Mouse (Mus musculus): ENCODE measurements at regions not wholly inside any gene's neighbourhood (a gene's known extent, or its start where the extent isn't known, plus 50 kb on each side); places are given as distances from the start of the nearest gene placed in this dataset.

DNA sequence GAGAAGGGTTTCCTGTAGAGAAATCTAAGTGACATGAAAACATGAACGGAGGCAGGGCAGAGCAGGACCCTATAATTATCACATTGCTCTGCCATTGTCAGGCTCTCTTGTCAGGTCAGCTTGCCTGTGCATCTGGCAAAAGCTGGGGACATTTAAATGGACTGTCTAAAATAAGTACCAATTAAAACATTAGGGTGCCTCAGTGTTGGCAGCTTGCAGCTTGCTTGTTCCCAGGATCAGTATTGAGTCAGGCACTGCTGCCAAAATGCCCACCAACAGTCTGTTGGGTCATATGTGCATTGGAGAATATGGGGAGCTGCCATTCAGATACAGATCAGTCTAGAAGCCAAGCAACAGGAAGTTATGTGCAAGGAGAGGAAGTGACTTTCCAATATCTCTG lies 349.5 kb upstream of the B3gat1 start:
- Histone ChIP-seq H3K27ac (no peak overlapping the region), H3K4me1 (no peaks in the 10 kb centered on the region), H3K27me3 (ENCODE audit: poor library complexity, severe bottlenecking) (no peaks in the 10 kb centered on the region), H3K4me3 (no peak overlapping the region), H3K9me3 (no peaks in the 10 kb centered on the region), H3K36me3 (replicated peaks) (no peaks in the 10 kb centered on the region)
- no peak for DNase-seq (ENCODE audit: extremely low spot score, low spot score)
- 72% methylated on average over 1 of the region's 1 CpGs for WGBS

GRCm38 (mm10) chr9:26398635-26399034 lies 334.9 kb upstream of the B3gat1 start:
- no peak for DNase-seq (ENCODE audit: extremely low spot score, low spot score)
- H3K4me3 ChIP-seq: no peak overlapping the region
- no peaks in the 10 kb centered on the region for H3K27me3 ChIP-seq (ENCODE audit: poor library complexity, severe bottlenecking)
- no peaks in the 10 kb centered on the region for H3K9me3 ChIP-seq
- H3K27ac ChIP-seq: no peak overlapping the region
- WGBS: 81% methylated on average over 3 of the region's 3 CpGs
- H3K4me1 ChIP-seq: no peaks in the 10 kb centered on the region
- H3K36me3 ChIP-seq (replicated peaks): no peaks in the 10 kb centered on the region

GRCm38 (mm10) chr9:26422897-26423823 lies 310.4 kb upstream of the B3gat1 start:
- Histone ChIP-seq H3K27ac (no peak overlapping the region), H3K27me3 (ENCODE audit: poor library complexity, severe bottlenecking) (no peaks in the 10 kb centered on the region), H3K9me3 (no peaks in the 10 kb centered on the region), H3K4me3 (no peak overlapping the region), H3K4me1 (no peaks in the 10 kb centered on the region), H3K36me3 (replicated peaks) (no peaks in the 10 kb centered on the region)
- 75% methylated on average over 11 of the region's 11 CpGs for WGBS
- DNase-seq (ENCODE audit: extremely low spot score, low spot score): no peak

DNA sequence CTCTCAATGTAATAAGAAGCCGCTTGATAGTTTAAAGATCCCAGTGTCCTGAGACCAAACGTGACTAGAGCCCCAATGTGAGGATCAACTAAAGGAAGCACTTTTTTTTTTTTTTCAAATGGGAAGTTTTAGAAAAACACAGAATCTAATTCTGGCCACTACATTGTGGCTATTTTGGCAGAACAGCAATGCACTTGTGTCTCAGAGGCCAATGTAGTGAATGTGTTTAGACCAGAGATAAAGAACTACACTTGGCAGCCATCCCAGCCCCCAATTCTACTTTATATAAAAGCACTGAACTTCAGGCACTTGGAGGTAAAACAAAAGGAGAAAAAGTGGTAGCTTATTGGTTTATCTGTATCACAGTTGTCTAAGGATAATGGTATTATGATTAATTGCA lies 298.0 kb upstream of the B3gat1 start:
- 92% methylated on average over 2 of the region's 2 CpGs for WGBS
- Histone ChIP-seq H3K36me3 (replicated peaks) (no peaks in the 10 kb centered on the region), H3K4me1 (no peaks in the 10 kb centered on the region)

GRCm38 (mm10) chr9:26437244-26437643 lies 296.3 kb upstream of the B3gat1 start:
- Histone ChIP-seq H3K4me1 (no peaks in the 10 kb centered on the region), H3K4me3 (no peak overlapping the region), H3K9me3 (no peaks in the 10 kb centered on the region), H3K27ac (no peak overlapping the region), H3K27me3 (ENCODE audit: poor library complexity, severe bottlenecking) (no peaks in the 10 kb centered on the region), H3K36me3 (replicated peaks) (no peaks in the 10 kb centered on the region)
- WGBS: 78% methylated on average over 2 of the region's 2 CpGs
- no peak for DNase-seq (ENCODE audit: extremely low spot score, low spot score)

More for the DNA sequence above, 298.0 kb upstream of the B3gat1 start:
- H3K9me3 ChIP-seq: no peaks in the 10 kb centered on the region
- H3K27me3 ChIP-seq (ENCODE audit: poor library complexity, severe bottlenecking): no peaks in the 10 kb centered on the region
- no peak for DNase-seq (ENCODE audit: extremely low spot score, low spot score)
- no peak overlapping the region for H3K27ac ChIP-seq
- no peak overlapping the region for H3K4me3 ChIP-seq

DNA sequence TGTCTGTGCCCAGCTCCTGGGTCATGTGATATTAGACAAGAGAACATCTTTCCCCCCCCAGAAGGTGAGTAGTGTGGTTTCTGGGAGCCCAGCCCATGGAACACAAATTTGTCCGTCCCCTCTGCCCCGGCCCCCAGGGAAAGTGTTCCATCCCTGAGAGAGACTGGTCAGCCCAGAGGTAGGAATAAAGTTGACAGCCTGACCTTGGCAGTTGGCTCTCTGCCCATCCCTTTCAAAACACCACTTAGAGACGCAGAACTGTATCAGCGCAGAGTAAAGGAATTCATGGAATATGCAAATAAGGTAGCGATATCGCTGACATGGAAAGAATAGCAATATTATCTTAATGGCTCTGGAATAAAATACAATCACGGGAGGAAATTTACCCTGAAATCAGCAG lies 279.6 kb upstream of the B3gat1 start:
- H3K9me3 ChIP-seq: no peaks in the 10 kb centered on the region; the same call in 1 of the 2 replicates
- H3K4me3 ChIP-seq: no peak overlapping the region
- 92% methylated on average over 7 of the region's 7 CpGs for WGBS

DNA sequence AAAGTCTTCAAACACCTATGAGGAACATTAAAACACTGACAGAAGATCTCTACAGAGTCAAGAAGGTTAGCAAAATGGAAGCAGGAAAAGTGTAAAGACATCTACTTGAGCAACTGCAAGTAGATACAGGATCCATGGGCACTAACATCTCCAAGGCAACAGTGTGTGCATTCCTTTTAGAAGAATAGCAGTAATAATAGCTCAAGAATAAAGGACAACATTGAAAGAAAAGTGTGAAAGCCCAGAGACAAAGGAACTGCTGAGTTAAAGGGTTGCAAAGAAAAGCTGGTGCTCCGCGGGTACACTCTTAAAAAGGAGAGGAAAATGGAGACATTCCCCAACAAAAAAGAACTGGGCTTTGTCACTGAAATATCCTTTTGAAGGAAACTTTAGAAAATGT lies 272.4 kb upstream of the B3gat1 start:
- H3K4me1 ChIP-seq: peaks cover 7% of the 10 kb centered on the region
- no peak overlapping the region for H3K4me3 ChIP-seq
- DNase-seq (ENCODE audit: extremely low spot score, low spot score): no peak
- no peak overlapping the region for H3K27ac ChIP-seq
- H3K9me3 ChIP-seq: no peaks in the 10 kb centered on the region; the same call in 1 of the 2 replicates
- 21% methylated on average over 2 of the region's 2 CpGs for WGBS
- no peaks in the 10 kb centered on the region for H3K27me3 ChIP-seq (ENCODE audit: poor library complexity, severe bottlenecking)
- no peaks in the 10 kb centered on the region for H3K36me3 ChIP-seq (replicated peaks)

More for the DNA sequence above, 279.6 kb upstream of the B3gat1 start:
- no peak for DNase-seq (ENCODE audit: extremely low spot score, low spot score)
- Histone ChIP-seq H3K36me3 (replicated peaks) (no peaks in the 10 kb centered on the region), H3K4me1 (no peaks in the 10 kb centered on the region), H3K27ac (no peak overlapping the region), H3K27me3 (ENCODE audit: poor library complexity, severe bottlenecking) (no peaks in the 10 kb centered on the region)

DNA sequence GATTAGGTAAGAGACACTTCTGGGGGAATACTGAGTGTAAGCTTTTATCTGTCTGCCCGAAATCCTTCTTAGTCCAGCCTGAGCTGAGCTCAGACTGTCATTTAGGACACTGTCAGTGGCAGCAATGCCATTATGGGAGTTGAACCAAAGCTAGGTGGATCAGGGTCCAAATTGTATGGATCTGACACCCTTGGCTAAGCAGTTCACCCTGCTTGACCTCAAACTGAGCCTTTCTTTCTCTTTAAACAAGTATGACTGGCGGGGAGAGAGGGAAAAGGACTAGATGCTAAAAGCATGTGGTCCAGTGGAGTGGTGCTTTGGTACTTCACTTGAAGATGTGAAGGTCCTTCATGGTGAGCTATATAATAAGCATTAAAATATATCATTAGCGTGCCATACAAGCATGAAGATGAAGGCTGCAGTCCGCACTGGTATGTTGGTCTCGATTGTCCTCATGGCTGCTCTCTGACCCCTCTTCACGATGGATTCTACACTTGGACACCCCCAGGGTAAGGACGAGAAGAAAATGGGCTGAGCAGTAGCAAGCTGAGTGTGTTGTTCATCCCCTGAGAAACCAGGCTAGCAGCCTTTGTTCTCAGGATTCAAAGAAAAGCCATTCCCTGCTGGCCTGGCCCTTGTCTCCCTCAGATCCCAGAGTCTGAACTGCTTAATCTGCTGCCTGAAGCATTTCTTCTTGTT lies 262.7 kb upstream of the B3gat1 start:
- no peak for DNase-seq (ENCODE audit: extremely low spot score, low spot score)
- Histone ChIP-seq H3K27me3 (ENCODE audit: poor library complexity, severe bottlenecking) (no peaks in the 10 kb centered on the region), H3K27ac (peak overlapping the region; percentile 66; the same call in 1 of the 2 replicates), H3K4me3 (no peak overlapping the region), H3K36me3 (replicated peaks) (no peaks in the 10 kb centered on the region), H3K4me1 (peaks cover 15% of the 10 kb centered on the region), H3K9me3 (no peaks in the 10 kb centered on the region)
- WGBS: 34% methylated on average over 7 of the region's 7 CpGs

DNA sequence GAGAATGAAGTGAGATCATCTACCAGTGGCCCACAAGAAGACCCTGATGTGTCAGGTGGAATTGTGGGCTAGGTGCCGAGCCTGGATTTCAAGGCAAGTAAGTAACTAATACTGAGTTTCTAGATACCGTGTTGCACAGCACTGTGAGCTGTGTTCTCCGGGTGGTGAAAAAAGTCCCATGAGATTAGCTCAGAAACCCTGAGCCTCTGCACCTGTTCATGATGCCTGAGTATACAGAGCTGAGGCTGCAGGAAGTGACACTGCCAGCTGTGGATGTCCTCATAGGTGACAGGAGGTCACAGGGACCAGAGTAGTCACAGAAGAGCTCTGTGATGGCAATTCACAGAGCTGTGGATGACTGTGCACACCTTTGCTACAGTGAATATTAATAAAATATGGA lies 257.2 kb upstream of the B3gat1 start:
- Histone ChIP-seq H3K4me3 (no peak overlapping the region), H3K9me3 (no peaks in the 10 kb centered on the region), H3K36me3 (replicated peaks) (no peaks in the 10 kb centered on the region), H3K27ac (no peak overlapping the region), H3K27me3 (ENCODE audit: poor library complexity, severe bottlenecking) (no peaks in the 10 kb centered on the region), H3K4me1 (peaks cover 6% of the 10 kb centered on the region)
- WGBS: 92% methylated on average over 3 of the region's 3 CpGs
- no peak for DNase-seq (ENCODE audit: extremely low spot score, low spot score)

- Histone ChIP-seq H3K27me3 (ENCODE audit: poor library complexity, severe bottlenecking) (no peaks in the 10 kb centered on the region), H3K4me3 (no peak overlapping the region), H3K27ac (no peak overlapping the region), H3K9me3 (no peaks in the 10 kb centered on the region), H3K36me3 (replicated peaks) (no peaks in the 10 kb centered on the region), H3K4me1 (no peaks in the 10 kb centered on the region)
- no peak for DNase-seq (ENCODE audit: extremely low spot score, low spot score)
- WGBS: 84% methylated on average over 8 of the region's 8 CpGs
These were observed 252.6 kb upstream of the B3gat1 start for GRCm38 (mm10) chr9:26480881-26481280.

GRCm38 (mm10) chr9:26481890-26482289 lies 251.6 kb upstream of the B3gat1 start:
- no peaks in the 10 kb centered on the region for H3K9me3 ChIP-seq
- H3K4me3 ChIP-seq: no peak overlapping the region
- no peaks in the 10 kb centered on the region for H3K27me3 ChIP-seq (ENCODE audit: poor library complexity, severe bottlenecking)
- H3K36me3 ChIP-seq (replicated peaks): no peaks in the 10 kb centered on the region
- DNase-seq (ENCODE audit: extremely low spot score, low spot score): no peak
- no peaks in the 10 kb centered on the region for H3K4me1 ChIP-seq
- no peak overlapping the region for H3K27ac ChIP-seq

DNA sequence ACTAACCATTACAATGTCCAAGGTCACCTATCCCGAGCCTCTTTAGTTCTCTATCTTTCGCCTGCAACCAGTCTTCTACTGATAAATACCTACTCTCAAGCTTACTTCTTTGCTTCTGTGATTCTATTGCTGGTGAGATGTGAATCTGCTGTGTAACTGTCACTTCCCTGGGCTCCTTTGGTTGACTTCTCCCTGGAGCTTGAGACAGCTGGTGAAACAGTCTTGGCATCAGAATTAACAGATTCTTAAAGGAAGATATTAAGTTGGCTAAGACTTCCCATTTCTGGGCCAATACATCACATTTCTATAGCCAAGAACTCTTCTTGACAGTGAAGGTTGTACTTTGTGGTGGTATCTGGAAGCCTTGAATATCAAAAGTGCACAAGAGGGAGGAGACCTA lies 239.8 kb upstream of the B3gat1 start:
- H3K36me3 ChIP-seq (replicated peaks): no peaks in the 10 kb centered on the region
- H3K27ac ChIP-seq: no peak overlapping the region
- no peak for DNase-seq (ENCODE audit: extremely low spot score, low spot score)
- H3K4me1 ChIP-seq: no peaks in the 10 kb centered on the region
- H3K9me3 ChIP-seq: no peaks in the 10 kb centered on the region
- H3K4me3 ChIP-seq: no peak overlapping the region
- 92% methylated on average over 2 of the region's 2 CpGs for WGBS
- H3K27me3 ChIP-seq (ENCODE audit: poor library complexity, severe bottlenecking): no peaks in the 10 kb centered on the region

GRCm38 (mm10) chr9:26502027-26502426 lies 231.5 kb upstream of the B3gat1 start:
- DNase-seq (ENCODE audit: extremely low spot score, low spot score): no peak
- no peaks in the 10 kb centered on the region for H3K4me1 ChIP-seq
- H3K27me3 ChIP-seq (ENCODE audit: poor library complexity, severe bottlenecking): no peaks in the 10 kb centered on the region
- no peak overlapping the region for H3K27ac ChIP-seq
- H3K36me3 ChIP-seq (replicated peaks): no peaks in the 10 kb centered on the region
- no peaks in the 10 kb centered on the region for H3K9me3 ChIP-seq
- H3K4me3 ChIP-seq: no peak overlapping the region
- WGBS: 74% methylated on average over 1 of the region's 1 CpGs
